Mouse (Mus musculus): ENCODE results near the gene Ddx31.

GRCm38 (mm10) chr2:28794623-28795022, 45.6 kb upstream of the Ddx31 start:
- TF ChIP-seq POLR2A (IDR thresholded peaks at IDR 0.05; ENCODE audit: low read depth, low read length), result no peak
- TF ChIP-seq CTCF (IDR thresholded peaks at IDR 0.05; ENCODE audit: extremely low read depth, insufficient read depth, insufficient read length, insufficient replicate concordance), result no peak

Measured in spleen, adult 2 months (tissue).